Mouse (Mus musculus) mouse embryonic stem cell (cell line): ENCODE results near the gene Zbtb4.

ENCODE experiments used
- in situ Hi-C, 2 experiments: fragments of 300-500 bp; cut with MboI; formaldehyde crosslinking; loops; 1 replicate in 1 of 2; 3 replicates in 1 of 2; pipeline ENCODE4 v1.14.3; 2019 to 2020; ENCODE audit warnings: low sequenced_read_pairs in 2 of 2, low pct_unique_long_range_greater_than_20kb in 1 of 2, mixed read lengths in 1 of 2; ENCODE audit not compliant: unreplicated experiment in 1 of 2

Gene Zbtb4

DNA sequence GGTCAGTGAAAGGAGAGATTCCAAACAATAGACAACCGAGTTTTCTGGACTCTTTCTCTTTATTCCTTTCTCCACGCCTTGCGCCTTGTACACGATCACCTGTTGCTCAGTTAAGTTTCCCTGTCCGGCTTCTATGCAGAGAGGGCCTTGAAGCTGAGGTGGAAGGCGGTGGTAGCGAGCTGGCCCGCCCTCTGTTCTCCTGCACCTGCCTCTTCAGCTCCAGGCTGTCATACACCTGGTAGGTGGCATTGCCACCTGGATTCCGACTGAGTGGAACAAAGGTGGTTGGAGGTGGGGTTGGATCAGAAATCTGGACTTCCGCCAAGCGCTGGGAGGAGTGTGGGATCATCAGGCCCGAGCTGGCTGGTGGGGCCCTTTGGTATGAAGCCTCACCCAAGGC, 50.8 kb downstream of the Zbtb4 start:
- in situ Hi-C loops = loop anchor here in 1 of 2 experiments (10.0 kb wide), 1 partner anchor 58 kb away; the partner anchor contains the start of gene Tmem95

DNA sequence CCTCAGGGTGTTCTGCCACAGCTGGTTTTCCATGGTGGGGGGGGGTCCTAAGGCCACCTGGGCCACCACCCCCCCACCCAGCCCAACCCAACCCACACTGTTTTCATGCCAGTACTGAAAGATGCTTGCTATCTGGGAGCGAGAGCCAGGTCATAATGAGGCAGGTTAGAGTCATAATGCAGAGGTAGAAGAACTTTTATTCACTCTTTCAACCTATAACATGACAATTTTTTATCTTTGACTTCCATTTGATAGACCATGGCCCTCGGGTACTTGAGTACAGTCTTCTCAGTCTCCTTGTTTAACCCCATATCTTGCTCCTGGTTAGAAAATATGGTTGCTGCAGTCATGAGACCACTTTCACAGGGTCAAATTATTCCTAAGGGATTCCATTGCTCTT, 52.7 kb downstream of the Zbtb4 start, which contains the start of gene Spem2:
Spem2 (minus strand) TSS at position 101 of the 400 bp plus-strand sequence.
- in situ Hi-C loops = loop anchor here in 1 of 2 experiments (10.0 kb wide), 1 partner anchor 56 kb away; the partner anchor contains the start of gene Tmem95

DNA sequence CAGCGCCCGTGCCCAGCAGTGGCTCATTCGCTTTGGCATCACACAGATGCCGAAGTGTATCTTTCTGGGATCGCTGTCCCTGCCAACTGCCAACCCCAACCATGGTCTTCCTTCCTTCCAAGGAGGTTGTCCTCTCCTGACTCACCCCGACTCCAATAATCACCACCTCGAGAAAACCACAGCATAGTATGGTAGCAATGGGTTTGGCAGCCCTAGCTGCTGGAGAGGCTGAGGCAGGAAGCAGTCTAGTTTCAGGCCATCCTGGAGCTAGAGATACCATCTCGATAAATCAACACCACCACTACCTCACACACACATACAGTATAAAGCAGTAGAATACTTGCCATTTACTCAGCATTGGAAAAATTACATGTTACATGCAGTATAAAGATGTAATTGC, 53.2 kb downstream of the Zbtb4 start:
- in situ Hi-C loops = loop anchor here in 1 of 2 experiments (10.0 kb wide), 1 partner anchor 56 kb away; the partner anchor contains the start of gene Tmem95

DNA sequence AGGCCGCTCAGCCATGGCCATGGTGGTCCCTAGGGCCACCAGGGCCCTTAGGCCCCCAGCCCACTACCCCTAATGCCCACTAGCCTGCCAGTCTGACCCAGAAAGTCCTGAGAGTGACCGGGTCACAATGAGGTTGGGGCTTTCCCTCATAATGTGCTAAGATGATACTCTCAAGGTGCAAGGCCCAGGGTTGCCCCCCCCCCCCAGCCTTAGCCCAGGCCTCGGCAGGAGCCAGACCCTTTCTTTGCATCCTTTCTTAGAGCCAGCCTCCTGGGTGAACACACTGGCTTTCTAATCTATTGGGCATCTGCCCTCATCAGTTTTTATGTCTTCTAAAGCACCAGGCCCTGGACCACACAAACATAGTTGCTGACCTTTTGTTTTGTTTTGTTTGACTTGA, 56.4 kb downstream of the Zbtb4 start, which contains the start of gene Spem1:
Spem1 (minus strand) TSS at position 101 of the 400 bp plus-strand sequence.
- in situ Hi-C loops = no loop called here

DNA sequence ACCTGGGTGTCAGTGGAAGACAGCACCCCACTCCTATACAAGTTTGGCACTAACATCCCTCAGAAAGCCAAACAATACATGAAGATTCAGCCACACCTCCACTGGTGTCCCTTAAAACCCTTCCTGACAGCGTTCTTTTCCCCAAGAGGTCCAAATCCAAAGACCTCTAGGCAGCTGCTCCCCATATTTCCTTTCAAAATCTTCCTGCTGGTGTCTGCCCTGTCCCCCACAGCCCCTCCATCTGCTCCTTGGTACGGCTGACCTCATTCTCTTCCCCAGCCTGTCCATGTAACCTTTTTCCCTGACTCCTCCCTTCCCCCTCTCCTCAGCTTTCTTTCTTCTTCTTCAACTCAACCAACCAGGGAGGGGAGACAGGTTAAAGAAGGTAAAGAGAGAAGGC, 57.7 kb downstream of the Zbtb4 start:
- in situ Hi-C loops = no loop called here

DNA sequence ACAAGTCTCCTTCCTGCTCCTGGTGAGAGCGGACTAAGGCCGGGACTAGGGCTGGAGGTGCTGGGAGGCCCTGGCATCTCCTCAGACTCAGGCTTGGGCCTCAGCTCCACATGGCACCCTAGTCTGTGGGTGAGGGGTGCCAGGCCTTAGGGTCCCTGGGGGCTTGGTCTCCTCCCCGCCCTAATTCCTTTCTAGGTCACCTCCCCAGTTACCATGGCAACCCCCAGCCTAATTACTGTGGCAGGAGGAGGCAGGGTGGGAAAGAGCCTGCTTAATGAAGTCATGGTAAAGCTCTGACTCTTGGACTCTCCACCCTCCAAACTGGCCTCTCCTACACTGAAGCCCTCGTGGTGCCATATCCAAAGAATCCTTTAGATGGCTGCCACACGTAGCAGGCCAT, 63.1 kb downstream of the Zbtb4 start:
- in situ Hi-C loops = no loop called here

DNA sequence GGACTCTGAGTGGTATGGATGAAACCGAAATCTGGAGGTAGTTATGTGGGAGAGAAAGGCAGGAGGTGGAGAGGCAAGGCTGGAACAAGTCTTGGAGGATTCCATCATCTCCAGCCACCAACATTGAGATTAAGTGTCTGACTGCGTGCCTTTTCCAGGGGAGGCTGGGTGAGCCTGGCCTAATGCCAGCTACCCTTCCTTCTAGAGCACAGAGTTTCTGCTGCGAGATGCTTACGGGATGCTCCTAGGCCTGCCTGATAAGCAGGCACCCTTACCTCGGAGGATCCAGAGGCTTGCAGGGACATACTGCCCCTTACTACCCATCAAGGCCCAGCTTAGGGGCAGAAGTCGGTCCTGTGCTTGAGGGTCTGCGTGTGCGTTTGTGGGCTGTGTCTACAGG, 67.8 kb downstream of the Zbtb4 start:
- in situ Hi-C loops = no loop called here
